Comparison of ENCODE assay signal across 21 mouse cellular contexts in the genomic region with DNA sequence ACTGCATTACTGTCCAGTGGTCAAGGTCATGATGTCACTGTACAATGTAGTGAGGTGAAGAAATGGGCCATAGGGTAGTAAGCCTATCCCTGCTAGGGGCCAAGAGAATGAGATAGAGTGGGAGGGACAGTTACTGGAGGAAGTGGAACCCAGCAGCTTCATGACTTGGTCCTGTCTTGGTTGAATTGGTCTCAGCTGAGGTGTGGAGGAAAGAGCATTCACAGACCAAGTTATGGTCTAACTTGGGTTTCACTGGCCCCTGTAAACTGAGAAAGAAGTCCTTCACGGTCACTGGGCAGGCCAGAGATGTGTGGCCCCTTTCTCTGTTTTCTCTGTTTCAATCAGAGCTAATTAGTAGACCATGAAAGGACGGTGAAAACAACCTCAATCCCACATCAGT.
A peak's percentile ranks its signal among the peaks of the same experiment; 100 is the strongest.
DNase-seq lines count a peak whose midpoint lies in the region; ATAC-seq and TF ChIP-seq lines count a peak whose summit lies in the region.
"Had no signal": no experiment of that assay in that cellular context is flagged by ENCODE, and none has a peak within 500 bp of the region (broad histone marks: within the 10 kb centered on the region; RNA-seq: fewer than 3 reads in every experiment).

No protein-coding gene starts in this region.

- no peaks in the 10 kb centered on the region for H3K4me1 ChIP-seq in embryonic facial prominence, embryonic 11.5 days (ENCODE audit: control insufficient read depth, insufficient read depth, low read length)
- peaks cover 7% of the 10 kb centered on the region for H3K4me1 ChIP-seq in embryonic facial prominence, embryonic 10.5 days
- no peaks in the 10 kb centered on the region for H3K4me1 ChIP-seq in kidney, embryonic 14.5 days (ENCODE audit: control insufficient read depth, insufficient read depth, low read length)
- 0 out of 2 replicates have a peak, but pooled peaks cover 5% of the 10 kb centered on the region for H3K4me1 ChIP-seq in kidney, embryonic 16.5 days (ENCODE audit: insufficient read depth, low read length)
- peaks cover 13 to 30% of the 10 kb centered on the region in 2 experiments for H3K4me1 ChIP-seq in CH12.LX (ENCODE audit: control insufficient read depth in 1 of 2, insufficient read depth in 2 of 2)
- H3K4me1 ChIP-seq: embryonic facial prominence, embryonic 12.5 days; forebrain, embryonic 13.5 days; forebrain, embryonic 15.5 days had no signal

- WGBS in embryonic facial prominence, embryonic 11.5 days: 72% methylated on average over 2 of the region's 2 CpGs
- 65% methylated on average over 2 of the region's 2 CpGs for WGBS in embryonic facial prominence, embryonic 10.5 days
- WGBS in kidney, embryonic 14.5 days: 22% methylated on average over 2 of the region's 2 CpGs
- 42% methylated on average over 2 of the region's 2 CpGs for WGBS in kidney, embryonic 16.5 days

- H3K9me3 ChIP-seq in embryonic facial prominence, embryonic 11.5 days (replicated peaks; ENCODE audit: control insufficient read depth, low read length): peaks cover 3% of the 10 kb centered on the region; the same call in 1 of the 2 replicates
- peaks cover 11% of the 10 kb centered on the region for H3K9me3 ChIP-seq in embryonic facial prominence, embryonic 10.5 days
- H3K9me3 ChIP-seq in kidney, embryonic 14.5 days (ENCODE audit: control insufficient read depth, low read length): peaks cover 8% of the 10 kb centered on the region
- peaks cover 9% of the 10 kb centered on the region for H3K9me3 ChIP-seq in kidney, embryonic 16.5 days (ENCODE audit: low read length)
- H3K9me3 ChIP-seq in CH12.LX (replicated peaks; ENCODE audit: low read length): peaks cover 4% of the 10 kb centered on the region
- H3K9me3 ChIP-seq: forebrain, embryonic 13.5 days; forebrain, embryonic 15.5 days had no signal

- no peak overlapping the region for H3K4me2 ChIP-seq in embryonic facial prominence, embryonic 11.5 days (ENCODE audit: low read depth, low read length)
- no peak overlapping the region for H3K4me2 ChIP-seq in kidney, embryonic 14.5 days (replicated peaks; ENCODE audit: low read depth, low read length)
- H3K4me2 ChIP-seq in kidney, embryonic 16.5 days (replicated peaks; ENCODE audit: low read depth, low read length): no peak overlapping the region
- H3K4me2 ChIP-seq in CH12.LX (ENCODE audit: insufficient read depth, low read depth, poor library complexity, severe bottlenecking): no peak overlapping the region
- H3K4me2 ChIP-seq: embryonic facial prominence, embryonic 12.5 days; forebrain, embryonic 13.5 days; forebrain, embryonic 15.5 days had no signal

- in situ Hi-C loops in CH12.LX (cut with MboI; ENCODE audit: low pct_ligation_motif_present, low pct_unique_long_range_greater_than_20kb, low sequenced_read_pairs): loop anchor here (25.0 kb wide), 1 partner anchor 850 kb away; no protein-coding TSS in a partner anchor

- no peak for TF ChIP-seq POLR2A in CH12.LX (IDR thresholded peaks at IDR 0.05; ENCODE audit: low read depth, low read length)

- TF ChIP-seq EP300 in CH12.LX (IDR thresholded peaks at IDR 0.05; ENCODE audit: low read length): peak; percentile 54; the same call in 1 of the 2 replicates

- no peak overlapping the region for H3K9ac ChIP-seq in embryonic facial prominence, embryonic 11.5 days (replicated peaks; ENCODE audit: low read length)
- no peak overlapping the region for H3K9ac ChIP-seq in kidney, embryonic 14.5 days (ENCODE audit: low read depth, low read length)
- H3K9ac ChIP-seq in kidney, embryonic 16.5 days (replicated peaks; ENCODE audit: low read length): no peak overlapping the region
- no peak overlapping the region for H3K9ac ChIP-seq in CH12.LX (ENCODE audit: insufficient read depth, low read depth)
- H3K9ac ChIP-seq: embryonic facial prominence, embryonic 12.5 days; forebrain, embryonic 13.5 days; forebrain, embryonic 15.5 days; forebrain, postnatal 0 days had no signal

- H3K27ac ChIP-seq in embryonic facial prominence, embryonic 11.5 days (replicated peaks; ENCODE audit: low read depth, low read length): no peak overlapping the region
- no peak overlapping the region for H3K27ac ChIP-seq in embryonic facial prominence, embryonic 10.5 days (replicated peaks)
- H3K27ac ChIP-seq in kidney, embryonic 14.5 days (ENCODE audit: low read depth, low read length): no peak overlapping the region
- no peak overlapping the region for H3K27ac ChIP-seq in kidney, embryonic 16.5 days (ENCODE audit: low read length)
- H3K27ac ChIP-seq in CH12.LX (ENCODE audit: insufficient read depth, low read depth): no peak overlapping the region
- H3K27ac ChIP-seq: embryonic facial prominence, embryonic 12.5 days; forebrain, embryonic 13.5 days; forebrain, embryonic 15.5 days had no signal

- H3K36me3 ChIP-seq in embryonic facial prominence, embryonic 11.5 days (replicated peaks; ENCODE audit: control insufficient read depth, insufficient read depth, low read depth, low read length): no peaks in the 10 kb centered on the region
- 0 out of 2 replicates have a peak, but pooled peaks cover 3% of the 10 kb centered on the region for H3K36me3 ChIP-seq in embryonic facial prominence, embryonic 10.5 days (replicated peaks)
- H3K36me3 ChIP-seq in kidney, embryonic 14.5 days (ENCODE audit: control insufficient read depth, insufficient read depth, low read length): no peaks in the 10 kb centered on the region
- no peaks in the 10 kb centered on the region for H3K36me3 ChIP-seq in kidney, embryonic 16.5 days (ENCODE audit: insufficient read depth, low read length)
- H3K36me3 ChIP-seq in CH12.LX (replicated peaks in 1 of 2; ENCODE audit: control insufficient read depth in 1 of 2, insufficient read depth in 1 of 2, low read length in 1 of 2): no peaks in the 10 kb centered on the region
- H3K36me3 ChIP-seq: embryonic facial prominence, embryonic 12.5 days; forebrain, embryonic 15.5 days had no signal

- no peak overlapping the region for H3K4me3 ChIP-seq in embryonic facial prominence, embryonic 11.5 days (ENCODE audit: low read depth, low read length)
- H3K4me3 ChIP-seq in embryonic facial prominence, embryonic 10.5 days: no peak overlapping the region
- H3K4me3 ChIP-seq in kidney, embryonic 14.5 days (ENCODE audit: low read length): no peak overlapping the region
- H3K4me3 ChIP-seq in kidney, embryonic 16.5 days (ENCODE audit: low read length): no peak overlapping the region
- H3K4me3 ChIP-seq in CH12.LX (replicated peaks in 1 of 3; ENCODE audit: low read depth in 2 of 3, low read length in 2 of 3, poor library complexity in 1 of 3): no peak overlapping the region
- H3K4me3 ChIP-seq: embryonic facial prominence, embryonic 12.5 days; forebrain, embryonic 13.5 days; forebrain, embryonic 15.5 days had no signal

- ATAC-seq in embryonic facial prominence, embryonic 11.5 days (replicated peaks; ENCODE audit: insufficient number of reproducible peaks, low FRiP score, low TSS enrichment, low read depth): 0 out of 2 replicates have a peak, but pooled peaks have one; percentile 14
- ATAC-seq in kidney, embryonic 14.5 days (ENCODE audit: low FRiP score, low TSS enrichment): peak; percentile 89
- peak; percentile 94 for ATAC-seq in kidney, embryonic 16.5 days (ENCODE audit: low FRiP score, low TSS enrichment)
- ATAC-seq: CD4-positive, CD25-positive, alpha-beta regulatory T cell, adult 4 months; forebrain, embryonic 13.5 days; forebrain, embryonic 15.5 days; forebrain, postnatal 0 days had no signal

- dilution Hi-C loops in CH12.LX (cut with MboI; ENCODE audit: extremely low pct_ligation_motif_present, extremely low pct_unique_long_range_greater_than_20kb, low sequenced_read_pairs): no loop called here

- no peaks in the 10 kb centered on the region for H3K79me2 ChIP-seq in CH12.LX (replicated peaks; ENCODE audit: control insufficient read depth, extremely low read depth, insufficient read depth, poor library complexity, severe bottlenecking)

- no peaks in the 10 kb centered on the region for H3K27me3 ChIP-seq in embryonic facial prominence, embryonic 11.5 days (ENCODE audit: control insufficient read depth, insufficient read depth, low read length)
- no peaks in the 10 kb centered on the region; the same call in 1 of the 2 replicates for H3K27me3 ChIP-seq in embryonic facial prominence, embryonic 10.5 days (replicated peaks; ENCODE audit: low read depth, poor library complexity, severe bottlenecking)
- H3K27me3 ChIP-seq in kidney, embryonic 14.5 days (ENCODE audit: control insufficient read depth, insufficient read depth, low read length): no peaks in the 10 kb centered on the region
- H3K27me3 ChIP-seq in kidney, embryonic 16.5 days (ENCODE audit: insufficient read depth, low read length): no peaks in the 10 kb centered on the region
- no peaks in the 10 kb centered on the region for H3K27me3 ChIP-seq in CH12.LX (replicated peaks)
- H3K27me3 ChIP-seq: forebrain, embryonic 13.5 days; forebrain, embryonic 15.5 days had no signal

- no peak for TF ChIP-seq RAD21 in CH12.LX (IDR thresholded peaks at IDR 0.05; ENCODE audit: low read depth, low read length)

- DNase-seq in embryonic facial prominence, embryonic 11.5 days (ENCODE audit: low spot score): no peak
- DNase-seq in embryonic facial prominence, embryonic 10.5 days (ENCODE audit: low spot score): no peak
- DNase-seq in kidney, postnatal 4 days: no peak
- no peak for DNase-seq in kidney, adult 11 months
- peak; percentile 49 for DNase-seq in CH12.LX (ENCODE audit: extremely low read depth)
- DNase-seq: adrenal gland, adult 2 months; adrenal gland, postnatal 10 days; adrenal gland, postnatal 25 days; B cell, adult 2 months; cerebellum, adult 11-12 months; cerebellum, adult 2 months; cerebellum, adult 9-10 months; cerebellum, postnatal 10 days; cerebellum, postnatal 25 days; forebrain, postnatal 0 days had no signal

- no peak for TF ChIP-seq CTCF in CH12.LX (conservative IDR thresholded peaks at IDR 0.05 in 1 of 2, IDR thresholded peaks at IDR 0.05 in 1 of 2; ENCODE audit: low read depth in 2 of 2, low read length in 2 of 2)

TF ChIP-seq in CH12.LX, 34 proteins besides CTCF, POLR2A, EP300 and RAD21:
- no peak for TF ChIP-seq MXI1 (IDR thresholded peaks at IDR 0.05; ENCODE audit: low read depth, low read length)
- peak; percentile 36; the same call in 1 of the 2 replicates for TF ChIP-seq BHLHE40 (IDR thresholded peaks at IDR 0.05; ENCODE audit: low read depth, low read length)
- 0 out of 2 replicates have a peak, but pooled peaks have one; percentile 16 for TF ChIP-seq ELF1 (IDR thresholded peaks at IDR 0.05; ENCODE audit: low read depth, low read length)
- TF ChIP-seq HCFC1 (IDR thresholded peaks at IDR 0.05; ENCODE audit: low read depth, low read length): no peak
- TF ChIP-seq IRF4 (IDR thresholded peaks at IDR 0.05; ENCODE audit: low read depth, low read length): peak; percentile 84
- no peak for TF ChIP-seq ZMIZ1 (IDR thresholded peaks at IDR 0.05; ENCODE audit: low read depth, low read length)
- TF ChIP-seq MEF2A (IDR thresholded peaks at IDR 0.05; ENCODE audit: borderline replicate concordance, low read depth, low read length): no peak

Comparison
In these comparisons a context has a peak if more than half of its experiments do, and no peak if none do; other contexts are left out.
1. ATAC-seq: peak in every context shown above with its lines; median percentile 94 in kidney, embryonic 16.5 days; 89 in kidney, embryonic 14.5 days; 14 in embryonic facial prominence, embryonic 11.5 days.